Mouse (Mus musculus): ENCODE measurements around the gene Alk.
"Not testable (repeated sequence)": the region's sequence is repeated elsewhere in the genome, so short reads cannot be mapped to it uniquely, and the experiment has no call there.

The Alk gene

GRCm38 (mm10) chr17:72528481-72528880 lies 75.9 kb downstream of the Alk start:
- no peak for DNase-seq (ENCODE audit: low spot score)

- no peak for DNase-seq (ENCODE audit: low spot score)
Measured at GRCm38 (mm10) chr17:72527481-72527880, 76.9 kb downstream of the Alk start.

GRCm38 (mm10) chr17:72526356-72526755 lies 78.1 kb downstream of the Alk start:
- DNase-seq (ENCODE audit: low spot score) = no peak

- no peak for DNase-seq (ENCODE audit: low spot score)
Measured at GRCm38 (mm10) chr17:72524839-72525238, 79.6 kb downstream of the Alk start.

- no peak for DNase-seq (ENCODE audit: low spot score)
Measured at GRCm38 (mm10) chr17:72523006-72523405, 81.4 kb downstream of the Alk start.

GRCm38 (mm10) chr17:72522381-72522780 lies 82.0 kb downstream of the Alk start:
- no peak for DNase-seq (ENCODE audit: low spot score)

- DNase-seq (ENCODE audit: low spot score) = no peak
Measured at GRCm38 (mm10) chr17:72521353-72521752, 83.1 kb downstream of the Alk start.

GRCm38 (mm10) chr17:72510746-72511145 lies 93.7 kb downstream of the Alk start:
- DNase-seq (ENCODE audit: low spot score) = no peak

- no peak for DNase-seq (ENCODE audit: low spot score)
Measured at GRCm38 (mm10) chr17:72508678-72509394, 95.6 kb downstream of the Alk start.

GRCm38 (mm10) chr17:72505213-72505612 lies 99.2 kb downstream of the Alk start:
- no peak for DNase-seq (ENCODE audit: low spot score)

- DNase-seq (ENCODE audit: low spot score) = no peak
Measured at GRCm38 (mm10) chr17:72504581-72504980, 99.8 kb downstream of the Alk start.

- no peak for DNase-seq (ENCODE audit: low spot score)
Measured at GRCm38 (mm10) chr17:72495395-72495794, 109.0 kb downstream of the Alk start.

GRCm38 (mm10) chr17:72485623-72486022 lies 118.8 kb downstream of the Alk start:
- DNase-seq (ENCODE audit: low spot score) = no peak

- DNase-seq (ENCODE audit: low spot score) = not testable (repeated sequence)
Measured at GRCm38 (mm10) chr17:72479260-72479659, 125.2 kb downstream of the Alk start.

- DNase-seq (ENCODE audit: low spot score) = no peak
Measured at GRCm38 (mm10) chr17:72477889-72478405, 126.5 kb downstream of the Alk start.

- no peak for DNase-seq (ENCODE audit: low spot score)
Measured at GRCm38 (mm10) chr17:72476956-72477355, 127.5 kb downstream of the Alk start.

- no peak for DNase-seq (ENCODE audit: low spot score)
Measured at GRCm38 (mm10) chr17:72474166-72474565, 130.3 kb downstream of the Alk start.

GRCm38 (mm10) chr17:72448477-72448876 lies 155.9 kb downstream of the Alk start:
- no peak for DNase-seq (ENCODE audit: low spot score)

GRCm38 (mm10) chr17:72445204-72446177 lies 158.9 kb downstream of the Alk start:
- DNase-seq (ENCODE audit: low spot score) = no peak

GRCm38 (mm10) chr17:72417451-72417850 lies 187.0 kb downstream of the Alk start:
- DNase-seq (ENCODE audit: low spot score) = no peak

- no peak for DNase-seq (ENCODE audit: low spot score)
Measured at GRCm38 (mm10) chr17:72414676-72415075, 189.8 kb downstream of the Alk start.

GRCm38 (mm10) chr17:72404813-72405212 lies 199.6 kb downstream of the Alk start:
- no peak for DNase-seq (ENCODE audit: low spot score)

GRCm38 (mm10) chr17:72401861-72402260 lies 202.6 kb downstream of the Alk start:
- no peak for DNase-seq (ENCODE audit: low spot score)

All from c-Kit-positive CD71-positive TER-119-positive erythroid progenitor cells, embryonic 14.5 days (primary cell).